Mouse (Mus musculus) thymus, postnatal 14 days (tissue): ENCODE data around the gene Rfk.

ENCODE experiments used
- DNase-seq: peaks from one replicate; pipeline ENCODE4 v3.0.0; 2021

The Rfk gene

DNA sequence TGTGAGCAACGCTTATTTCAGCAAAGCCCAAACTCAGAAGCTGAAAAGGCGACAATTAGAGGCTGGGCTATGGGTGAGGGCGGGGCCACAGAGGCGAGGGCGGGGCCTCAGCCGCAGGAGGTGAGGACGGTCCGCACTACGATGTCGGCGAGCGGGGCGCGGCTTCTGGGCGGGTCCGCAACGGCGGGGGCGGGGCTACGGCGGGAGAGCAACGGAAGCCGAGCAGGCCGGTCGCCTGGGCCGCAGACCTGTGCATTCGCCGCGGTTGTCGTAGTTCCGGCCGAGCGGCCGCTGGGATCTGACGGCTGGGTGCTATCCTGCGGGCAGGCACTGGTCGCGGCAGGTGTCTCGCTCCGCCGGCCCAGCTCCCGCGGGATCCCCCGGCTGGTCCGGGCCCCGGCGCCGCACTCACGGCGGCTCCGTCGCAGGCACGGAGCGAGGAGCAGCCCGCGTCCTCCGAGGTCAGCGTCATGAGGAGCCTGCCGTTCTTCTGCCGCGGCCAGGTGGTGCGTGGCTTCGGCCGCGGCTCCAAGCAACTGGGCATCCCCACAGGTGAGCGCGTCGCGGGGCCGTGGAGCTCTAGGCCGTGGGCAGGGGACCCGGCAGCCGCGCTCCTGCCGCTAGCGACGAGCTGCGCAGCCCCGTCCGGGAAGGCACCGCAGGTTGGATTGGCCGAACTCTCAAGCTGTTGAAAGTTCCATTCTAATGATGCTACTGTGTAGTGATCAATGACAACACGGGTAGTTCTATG is at the start of gene Rfk:
Rfk (plus strand) TSS at position 203 of the 751 bp plus-strand sequence.
- peak; percentile 96 for DNase-seq

DNA sequence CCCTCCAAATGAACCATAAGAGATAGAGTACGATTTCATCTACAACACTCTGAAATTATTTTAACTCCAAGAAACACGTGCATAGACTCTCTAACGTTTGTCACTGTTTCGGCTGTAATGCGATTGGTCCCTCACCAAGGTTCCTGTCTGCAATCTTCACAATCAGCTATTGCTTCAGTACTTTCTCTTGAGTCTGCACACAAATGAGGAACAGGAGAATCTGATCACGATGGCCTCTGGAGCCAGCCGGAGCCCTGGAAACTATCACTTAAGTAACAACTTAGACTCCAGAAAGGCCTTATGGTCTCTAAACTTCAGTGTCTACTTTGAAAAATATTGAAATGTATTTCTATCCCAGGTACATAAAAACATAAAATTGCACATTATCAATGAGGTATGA is 49.0 kb upstream of the Rfk start:
- no peak for DNase-seq

DNA sequence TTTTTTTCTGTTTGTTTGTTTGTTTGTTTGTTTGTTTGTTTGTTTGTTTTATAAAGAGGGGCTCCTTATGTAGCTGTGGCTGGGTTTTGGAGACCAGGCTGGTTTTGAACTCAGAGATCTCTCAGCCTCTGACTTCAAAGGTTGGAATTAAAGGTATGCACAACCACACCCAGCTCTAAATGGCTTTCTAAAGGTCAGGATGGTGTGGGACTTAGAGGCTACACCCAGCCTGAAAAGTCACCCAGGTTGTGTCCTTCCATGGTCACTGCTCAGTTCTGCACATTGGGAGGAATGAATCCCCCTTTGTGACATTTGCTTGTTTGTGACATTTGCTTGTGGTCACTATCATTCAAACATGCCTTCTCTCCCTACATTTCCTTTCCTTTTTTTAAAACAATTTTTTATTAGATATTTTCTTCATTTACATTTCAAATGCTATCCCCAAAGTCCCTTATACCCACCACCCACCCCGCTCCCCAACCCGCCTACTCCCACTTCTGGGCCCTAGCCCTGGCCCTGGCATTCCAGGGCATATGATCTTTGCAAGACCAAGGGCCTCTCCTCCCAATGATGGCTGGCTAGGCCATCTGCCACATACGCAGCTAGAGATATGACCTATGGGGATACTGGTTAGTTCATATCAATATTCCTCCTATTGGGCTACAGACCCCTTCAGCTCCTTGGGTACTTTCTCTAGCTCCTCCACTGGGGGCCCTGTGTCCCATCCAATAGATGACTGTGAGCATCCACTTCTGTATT is 46.9 kb upstream of the Rfk start:
- DNase-seq, result no peak

DNA sequence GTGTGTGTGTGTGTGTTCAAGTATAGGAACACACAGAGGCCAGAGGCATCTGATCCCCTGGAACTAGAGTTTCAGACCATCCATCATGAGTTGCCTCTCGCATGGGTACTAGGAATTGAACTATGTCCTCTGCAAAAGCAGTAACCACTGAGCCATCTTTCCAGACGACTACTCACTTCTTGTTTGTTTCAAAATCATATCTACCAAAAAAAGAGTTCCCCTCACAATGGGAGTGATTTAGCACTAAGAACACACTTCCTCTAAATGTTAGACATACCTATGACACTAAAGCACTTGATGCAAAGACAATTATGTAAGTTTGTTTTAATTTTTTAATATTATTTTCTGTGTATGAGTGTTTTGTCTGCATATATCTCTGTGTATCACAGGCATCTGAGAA is 46.0 kb upstream of the Rfk start:
- no peak for DNase-seq

DNA sequence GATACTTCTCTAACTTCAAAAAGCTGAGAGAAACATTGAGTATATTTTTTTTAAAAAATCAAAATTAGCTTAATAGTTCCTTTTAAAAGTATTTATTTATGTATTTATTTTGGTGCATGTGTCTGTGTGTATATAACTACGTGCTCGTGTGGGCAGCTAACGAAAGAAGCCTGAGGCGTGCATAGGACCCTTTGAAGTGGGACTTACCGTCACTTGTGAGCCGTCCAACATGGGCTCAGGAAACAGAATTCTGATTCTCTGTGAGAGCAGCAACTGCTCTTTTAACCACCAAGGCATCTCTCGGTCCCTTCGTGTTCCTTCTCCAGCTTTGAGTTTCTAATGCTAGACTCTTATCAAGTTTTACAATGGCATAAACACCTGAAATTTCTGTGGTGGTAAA is 40.1 kb upstream of the Rfk start:
- no peak for DNase-seq

DNA sequence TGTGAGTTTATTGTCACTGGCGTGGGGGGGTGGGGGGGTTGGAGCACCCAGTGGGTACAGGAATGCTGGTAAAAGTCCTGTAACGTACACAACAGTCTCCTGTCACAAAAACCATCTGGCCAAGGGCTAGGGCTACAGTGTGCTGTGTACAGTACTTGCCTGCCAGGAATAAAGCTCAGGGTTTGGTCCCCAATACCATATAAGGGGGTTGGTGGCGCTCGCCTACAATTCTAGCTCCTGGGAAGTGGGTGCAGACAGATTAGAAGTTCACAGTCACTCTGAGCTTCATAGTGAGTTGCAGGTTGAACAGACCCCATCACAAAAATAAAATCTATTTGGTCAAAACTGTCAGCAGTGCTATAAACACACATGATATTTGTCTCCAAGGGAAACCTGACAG is 39.5 kb upstream of the Rfk start:
- DNase-seq, result no peak

DNA sequence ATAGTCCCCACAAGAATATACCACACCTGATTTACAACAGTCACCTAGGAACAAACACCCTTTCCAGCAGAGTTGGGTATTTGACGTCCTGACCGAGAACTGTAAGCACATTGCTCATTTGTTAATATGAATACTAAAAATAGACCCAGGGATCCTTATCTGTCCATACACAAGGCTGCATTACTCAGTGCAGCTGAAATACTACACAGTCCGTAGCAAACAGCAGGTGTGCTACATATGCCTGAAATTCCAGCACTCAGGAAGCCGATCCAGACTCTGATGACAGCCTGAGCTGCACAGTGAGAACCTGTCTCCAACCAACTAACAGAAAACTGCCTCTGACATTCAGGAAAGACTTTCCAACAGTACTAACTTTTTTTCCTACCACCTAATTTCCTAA is 39.0 kb upstream of the Rfk start:
- DNase-seq, result no peak

DNA sequence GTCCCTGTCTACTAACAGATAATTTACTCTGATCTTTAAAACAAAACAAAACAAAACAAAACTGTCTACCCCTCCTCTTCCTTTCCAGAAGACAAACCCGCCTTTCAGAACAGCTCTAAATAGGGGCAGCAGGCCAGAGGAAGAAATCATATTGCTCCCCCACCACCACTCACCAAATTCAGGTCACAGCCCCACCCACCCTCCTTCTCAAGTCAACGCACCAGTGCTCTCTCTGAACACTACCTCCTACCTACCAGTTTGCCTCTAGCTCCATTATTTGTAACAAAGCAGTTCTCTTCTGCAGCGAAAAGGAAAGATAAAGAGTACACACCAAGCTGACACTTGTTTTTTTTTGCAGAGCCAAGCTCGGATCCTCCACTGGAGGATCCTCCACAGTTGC is 38.5 kb upstream of the Rfk start:
- DNase-seq, result peak; percentile 7

DNA sequence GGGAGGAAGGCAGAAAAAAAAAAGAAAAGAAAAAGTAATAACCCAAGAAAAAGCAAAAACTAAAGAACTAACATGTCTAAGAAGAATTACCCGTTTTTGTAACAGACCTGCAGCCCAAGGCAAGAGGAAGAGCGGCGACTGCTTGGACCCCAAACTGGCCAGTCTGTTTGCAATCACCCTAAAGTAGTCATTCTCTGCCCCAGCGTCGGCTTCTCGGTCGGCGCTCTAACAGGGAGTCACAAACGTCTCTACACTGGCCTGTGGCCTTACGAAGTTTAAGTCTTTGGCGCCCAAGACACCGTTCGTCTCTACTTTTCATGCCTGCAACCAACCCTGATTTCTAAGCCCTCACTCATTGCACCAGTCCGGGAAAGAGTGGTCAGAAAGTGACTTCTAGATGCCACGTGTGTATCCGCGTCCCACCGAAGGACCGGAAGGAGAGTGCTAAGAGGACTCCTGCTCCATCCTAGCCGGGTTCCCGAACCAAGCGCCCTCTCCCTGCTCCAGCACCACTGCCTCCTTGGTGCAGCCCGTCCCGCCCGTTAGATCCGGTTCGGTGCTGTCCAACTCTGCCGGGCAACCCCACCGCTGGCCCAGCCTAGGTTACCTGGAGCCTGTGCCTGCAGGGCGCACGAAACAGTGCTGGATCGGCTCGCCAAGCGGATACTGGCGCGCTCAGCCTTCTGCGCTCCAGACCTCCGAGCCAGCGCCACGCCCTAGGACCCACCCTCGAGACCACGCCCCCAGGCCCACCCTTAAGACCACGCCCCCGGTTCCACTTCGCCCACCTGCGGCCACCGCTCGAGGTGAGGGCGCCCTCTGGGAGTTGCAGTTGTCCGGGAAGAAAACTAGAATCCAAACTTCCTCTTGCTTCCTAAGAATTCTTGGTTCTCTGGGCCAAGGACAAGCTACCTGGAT is 37.6 kb upstream of the Rfk start:
- DNase-seq, result peak; percentile 84

DNA sequence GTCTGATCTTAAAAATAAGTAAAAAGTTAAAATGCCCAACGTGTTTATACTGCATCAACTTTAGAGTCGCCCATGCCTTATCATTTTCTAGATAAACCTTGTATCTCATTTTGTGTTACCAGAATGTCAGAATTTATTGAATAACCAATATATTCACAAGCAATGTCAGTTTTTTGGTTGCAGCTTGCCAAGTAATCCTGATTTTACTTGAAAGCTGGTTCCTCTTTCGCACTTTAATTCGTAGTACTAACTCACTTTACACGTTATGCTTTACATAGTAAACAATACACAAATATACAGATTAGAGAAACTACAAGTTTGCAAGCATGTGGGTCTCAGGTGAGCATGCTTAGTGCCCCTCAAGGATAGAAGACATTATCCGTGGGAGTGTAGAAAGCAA is 36.9 kb upstream of the Rfk start:
- DNase-seq, result no peak

DNA sequence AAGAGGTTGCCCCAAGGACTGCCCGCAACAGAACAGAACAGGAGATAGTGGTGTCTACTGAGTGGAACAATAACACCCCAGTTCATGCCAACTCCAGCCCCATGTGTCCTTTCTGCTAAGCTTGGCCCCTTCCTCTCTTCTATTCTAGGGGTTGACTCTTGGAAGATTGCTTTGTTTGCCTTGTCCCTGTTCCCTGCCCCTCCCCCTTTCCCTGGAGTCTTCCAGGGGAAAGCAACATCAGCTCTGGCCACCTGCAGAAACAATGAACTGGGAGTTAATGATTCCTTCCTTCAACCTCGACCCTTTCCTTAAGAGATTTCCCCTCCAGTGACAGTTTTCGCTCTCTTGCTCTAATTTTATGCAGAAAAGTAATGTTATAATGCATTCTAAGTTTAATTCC is 36.5 kb upstream of the Rfk start:
- DNase-seq, result no peak

DNA sequence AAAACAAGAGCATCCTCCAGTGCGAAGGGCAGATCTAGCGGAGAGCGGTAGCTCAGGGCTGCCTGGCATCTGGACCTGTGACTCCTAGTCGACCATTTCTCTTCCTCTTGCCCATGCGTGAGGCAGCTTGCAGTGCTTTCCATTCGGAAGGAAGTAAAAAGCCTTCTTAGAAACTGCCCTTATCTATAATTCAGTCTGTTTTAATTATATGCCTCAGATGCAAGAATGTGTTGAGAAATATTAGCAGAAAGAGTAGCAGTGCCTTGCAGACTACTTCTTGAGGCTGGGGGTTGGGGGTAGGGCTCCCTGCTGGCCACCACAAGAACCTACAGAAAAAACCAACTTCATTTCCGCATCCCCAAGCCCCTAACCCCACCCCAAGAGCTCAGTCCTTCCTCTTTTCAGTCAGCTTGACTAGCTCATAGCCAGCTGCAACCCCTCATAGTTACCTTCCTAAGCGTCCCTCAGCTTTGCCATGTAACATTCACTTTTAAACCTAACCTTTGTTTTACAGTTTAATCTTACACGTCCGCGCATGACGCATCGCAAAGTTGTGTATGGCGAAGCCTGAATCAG is 34.4 kb upstream of the Rfk start:
- no peak for DNase-seq

DNA sequence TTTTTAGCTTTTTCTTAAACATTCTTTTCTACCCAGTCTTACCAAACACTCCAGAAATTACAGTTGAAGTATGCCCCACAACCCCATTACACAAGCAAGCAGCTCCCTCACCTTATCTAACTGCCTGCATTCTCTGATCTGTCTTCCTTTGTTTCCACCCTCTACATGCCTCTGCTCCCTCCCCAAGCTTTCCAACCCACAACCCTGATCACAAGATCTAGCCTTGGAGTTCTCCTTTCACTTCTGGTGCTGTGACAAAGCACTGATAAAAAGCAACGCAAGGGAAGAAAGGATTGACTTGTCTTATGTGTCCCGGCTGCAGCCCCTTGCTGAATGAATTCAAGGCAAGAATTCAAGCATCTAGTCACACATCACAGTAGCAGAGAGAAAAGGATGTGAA is 32.7 kb upstream of the Rfk start:
- DNase-seq, result no peak

DNA sequence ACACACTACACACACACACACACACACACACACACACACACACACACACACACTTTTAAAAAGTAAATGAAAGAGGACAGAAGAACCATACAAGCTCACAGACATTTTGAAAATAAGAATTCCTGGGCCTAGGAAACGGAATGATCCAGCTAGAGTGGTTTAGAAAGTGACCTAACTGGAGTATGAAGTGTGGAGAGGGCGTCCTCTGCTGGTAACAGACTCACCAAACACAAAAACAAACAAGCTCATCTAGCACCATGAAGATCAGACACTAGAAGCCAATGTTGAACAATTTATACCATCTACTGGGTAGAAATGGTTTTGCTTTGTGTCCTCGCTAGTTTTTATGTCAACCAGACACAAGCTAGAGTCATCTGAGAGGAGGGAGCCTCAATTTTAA is 29.1 kb upstream of the Rfk start:
- no peak for DNase-seq

DNA sequence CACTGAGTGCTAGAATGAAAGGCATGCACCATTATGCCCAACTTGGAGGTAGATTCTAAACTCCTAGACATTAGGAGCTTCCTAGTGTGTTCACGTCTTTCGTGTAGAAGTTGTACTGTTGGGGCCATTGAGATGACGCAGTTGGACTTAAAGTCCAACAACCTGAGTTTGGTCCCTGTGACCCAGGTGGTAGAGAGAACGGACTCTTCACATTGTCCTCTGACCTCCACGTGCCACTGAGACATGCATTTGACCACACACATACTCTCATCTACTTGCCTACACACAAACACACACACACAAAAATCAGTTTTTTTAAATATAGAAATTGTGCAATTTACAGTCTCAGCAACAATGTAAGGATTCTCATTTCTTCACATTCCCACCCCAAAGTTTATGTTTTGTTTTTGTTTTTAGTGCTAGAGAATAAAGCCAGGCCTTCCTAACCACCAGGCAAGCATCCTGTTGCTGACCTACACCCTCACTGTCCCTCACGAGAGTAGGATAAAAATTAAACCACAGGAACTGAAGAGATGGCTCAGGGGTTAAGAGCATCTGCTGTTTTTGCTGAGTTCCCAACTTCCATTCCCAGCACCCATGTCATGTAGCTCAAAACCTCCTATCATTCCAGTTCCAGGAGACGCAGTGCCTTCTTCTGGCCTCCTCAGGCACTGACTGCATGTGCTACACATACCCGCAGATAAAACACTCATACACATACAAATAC is 27.3 kb upstream of the Rfk start:
- no peak for DNase-seq

DNA sequence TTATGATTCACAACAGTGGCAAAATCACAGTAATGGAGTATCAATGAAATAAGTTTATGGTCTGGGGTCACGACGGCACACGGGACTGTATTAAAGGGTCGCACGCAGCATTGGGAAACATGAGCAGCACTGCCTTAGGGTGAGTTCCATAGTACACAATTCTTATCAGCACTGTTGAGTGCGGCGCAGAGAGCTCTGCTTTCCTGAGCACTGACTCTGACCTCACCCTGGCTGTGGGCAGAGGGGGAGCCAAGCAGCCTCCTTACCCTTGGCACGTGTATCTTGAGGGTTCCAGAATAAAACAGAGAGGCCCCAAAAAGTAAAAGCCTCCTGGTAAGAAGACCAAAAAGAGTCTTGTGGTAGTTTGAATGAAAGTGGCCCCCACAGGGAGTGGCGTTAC is 25.3 kb upstream of the Rfk start:
- no peak for DNase-seq

DNA sequence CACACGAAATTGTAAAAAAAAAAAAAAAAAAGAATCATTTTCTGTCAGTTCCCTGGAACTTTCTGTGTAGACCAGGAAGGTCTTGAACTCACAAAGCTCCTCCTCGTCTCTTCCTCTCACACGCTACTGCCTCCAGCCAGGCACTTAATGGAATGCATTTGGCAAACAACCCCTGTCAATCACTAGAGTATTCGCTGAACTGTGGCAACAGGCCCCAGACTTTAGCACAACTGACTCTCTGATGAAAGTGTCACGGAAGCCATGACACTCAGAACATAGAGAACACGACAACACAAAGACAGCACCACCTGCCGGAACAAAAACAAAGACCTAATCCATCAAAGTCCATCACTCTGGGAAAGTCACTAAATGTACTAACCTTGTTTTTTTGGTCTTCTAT is 24.3 kb upstream of the Rfk start:
- no peak for DNase-seq

DNA sequence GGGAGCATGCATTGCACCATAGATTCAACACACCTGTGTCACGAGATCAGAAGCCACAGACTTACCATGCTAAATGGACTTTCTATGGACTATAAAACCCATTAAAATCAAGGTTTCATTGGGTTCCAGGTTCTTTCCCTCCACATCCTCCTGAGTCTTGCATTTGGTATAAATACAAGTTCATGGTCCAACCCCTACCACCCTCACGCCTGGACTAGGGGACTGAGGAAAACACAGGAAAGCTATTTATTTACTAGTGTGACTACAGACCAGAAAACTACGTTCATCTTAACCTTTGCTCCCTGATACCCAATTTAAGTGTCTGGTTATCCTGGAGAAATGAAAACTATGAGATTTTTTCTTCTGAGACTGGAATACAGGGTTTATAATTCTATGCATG is 21.1 kb upstream of the Rfk start, which contains the start of gene Gcnt1:
Gcnt1 (minus strand) TSS at position 144 of the 400 bp plus-strand sequence.
- no peak for DNase-seq

DNA sequence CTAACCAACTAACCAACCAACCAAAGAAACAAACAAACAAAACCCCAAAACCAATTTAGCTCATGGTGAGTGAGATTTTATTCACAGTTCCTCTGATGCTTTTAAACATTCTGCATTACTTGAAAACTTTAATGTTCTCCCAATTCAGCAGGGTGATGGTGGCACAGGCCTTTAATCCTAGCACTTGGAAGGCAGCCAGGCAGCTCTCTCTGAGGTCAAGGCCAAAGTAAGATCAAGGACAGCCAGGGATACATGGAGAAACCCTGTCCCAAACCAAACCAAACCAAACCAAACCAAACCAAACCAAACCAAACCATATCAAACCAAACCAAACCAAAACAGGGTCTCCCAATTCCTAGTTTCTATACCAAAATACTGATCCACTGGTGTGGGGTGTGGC is 15.0 kb upstream of the Rfk start:
- no peak for DNase-seq

DNA sequence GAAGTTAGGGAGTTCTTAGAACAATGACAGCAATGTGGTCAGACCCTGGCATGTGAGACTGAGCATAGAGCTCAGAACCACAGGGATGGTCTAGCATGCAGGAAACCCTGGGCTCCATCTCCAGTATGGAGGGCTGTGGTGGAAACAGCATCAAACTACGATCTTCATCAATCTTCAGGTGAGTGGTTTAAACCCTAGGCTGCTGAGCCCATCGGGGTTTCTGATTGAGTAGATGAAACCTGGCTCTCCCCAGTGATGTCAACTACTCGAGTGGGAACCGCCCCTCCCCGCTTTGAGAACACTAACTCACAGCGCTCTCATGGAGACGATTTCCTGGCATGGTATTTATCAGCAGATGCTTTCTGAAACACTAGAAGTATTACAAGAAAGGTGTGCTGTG is 13.3 kb upstream of the Rfk start:
- no peak for DNase-seq

DNA sequence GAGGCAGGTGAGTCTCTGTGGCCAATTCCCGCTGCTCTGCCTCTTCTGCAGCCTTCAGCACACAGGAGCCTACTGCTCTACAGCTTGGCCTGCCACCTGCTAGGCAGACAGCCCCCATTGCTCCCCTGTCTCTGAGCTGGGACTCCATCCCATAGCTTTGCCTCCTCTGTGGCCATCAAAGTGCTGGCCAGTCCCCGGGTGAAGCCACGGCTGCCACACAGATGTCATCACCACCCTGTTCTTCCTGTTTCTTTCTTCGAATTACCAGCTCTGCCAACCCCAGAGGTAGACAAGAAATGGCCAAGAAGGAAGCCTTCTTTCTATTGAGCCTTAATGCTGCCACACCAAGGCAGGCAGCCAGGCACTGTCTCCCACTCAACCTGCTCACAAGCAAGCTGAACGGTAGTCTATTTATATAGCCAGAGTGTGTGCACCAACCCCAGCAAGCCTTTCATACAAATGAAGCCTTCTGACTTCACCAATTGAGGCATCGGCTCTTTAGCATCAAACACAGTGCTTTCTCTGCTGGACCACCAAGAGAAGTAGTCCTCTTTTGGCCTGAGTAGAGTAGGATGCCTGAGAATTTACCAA is 10.9 kb upstream of the Rfk start:
- DNase-seq, result no peak

DNA sequence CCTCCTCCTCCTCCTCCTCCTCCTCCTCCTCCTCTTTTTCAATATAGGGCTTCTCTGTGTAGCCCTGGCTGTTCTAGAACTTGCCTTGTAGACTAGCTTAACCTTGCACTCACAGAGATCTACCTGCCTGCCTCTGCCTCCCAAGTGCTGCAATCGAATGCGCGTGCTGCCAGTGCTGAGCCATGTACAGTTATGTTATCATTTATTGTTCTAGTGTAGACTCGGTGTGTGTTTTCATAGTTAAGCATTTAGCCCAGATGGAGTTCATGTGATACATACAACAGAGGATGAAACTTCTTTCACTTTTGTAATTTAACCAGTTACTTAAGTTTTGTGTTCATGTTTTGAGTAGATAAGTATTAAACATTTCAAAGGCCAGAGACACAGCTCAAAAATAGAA is 8.8 kb upstream of the Rfk start:
- no peak for DNase-seq
